Mouse (Mus musculus): ENCODE data around the gene Ap1g2. TPM values are rescaled to one million over a fixed set of nuclear protein-coding genes. Genes with fewer than 3 reads are reported as not detected.
A peak's percentile ranks its signal among the peaks of the same experiment; 100 is the strongest.

Gene Ap1g2
- polyA plus RNA-seq, 1 experiment: 112 TPM

DNA sequence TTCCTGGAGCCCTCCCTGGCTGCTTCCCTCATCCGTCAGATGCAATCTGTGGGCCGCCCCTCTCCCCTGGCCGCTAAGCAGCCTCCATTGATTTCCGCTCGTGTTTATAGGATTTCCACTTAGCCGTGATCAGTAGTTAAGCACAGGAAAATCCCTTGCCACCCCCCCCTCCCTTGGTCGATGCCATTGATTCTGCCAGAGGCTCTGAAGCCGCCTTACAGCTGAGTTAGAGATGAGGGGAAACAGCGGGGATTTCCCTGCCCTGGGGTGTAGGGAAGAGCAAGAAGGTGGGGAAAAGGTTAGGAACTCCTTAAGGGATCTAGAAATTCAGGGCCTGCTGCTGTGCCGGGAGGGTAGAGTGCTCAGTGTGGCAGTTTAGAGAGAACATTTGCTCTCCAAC is 8.7 kb downstream of the Ap1g2 start:
- WGBS: 80% methylated on average over 10 of the region's 10 CpGs
- Histone ChIP-seq H3K4me1 (ENCODE audit: control insufficient read depth, insufficient read depth, low read length) (peaks cover 4% of the 10 kb centered on the region), H3K27ac (ENCODE audit: control insufficient read depth, insufficient read depth, low read depth, low read length, poor library complexity) (no peak overlapping the region), H3K4me3 (replicated peaks; ENCODE audit: control insufficient read depth, low read depth, low read length) (no peak overlapping the region)
- TF ChIP-seq POLR2A (IDR thresholded peaks at IDR 0.05; ENCODE audit: borderline replicate concordance, control insufficient read depth, low read depth, low read length) (no peak), CTCF (IDR thresholded peaks at IDR 0.05; ENCODE audit: control insufficient read depth, insufficient read depth, low read length) (no peak)

DNA sequence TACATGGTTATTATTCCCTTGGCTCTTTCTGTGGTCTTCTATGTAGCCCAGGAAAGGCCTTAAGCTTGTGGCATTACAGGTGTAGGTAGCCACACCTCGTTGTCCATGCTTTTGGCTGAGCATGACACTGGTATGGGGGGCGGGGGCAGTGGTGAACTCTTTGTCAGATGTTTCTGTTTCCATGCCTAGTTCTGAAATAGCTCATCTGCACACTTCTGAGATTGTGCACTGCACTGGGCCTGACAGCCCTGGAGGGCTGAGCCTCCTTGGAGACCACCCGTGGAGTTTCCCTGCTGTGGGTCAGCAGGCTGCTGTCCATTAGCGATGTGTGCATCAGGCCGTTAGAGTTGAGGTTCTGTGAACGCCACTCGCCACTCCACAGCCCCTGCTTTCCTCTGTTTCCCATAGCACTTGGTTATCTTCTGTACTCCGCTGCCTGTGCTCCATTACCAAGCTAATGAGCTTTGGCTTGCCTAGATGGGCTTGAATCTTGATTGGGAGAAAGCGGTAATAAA is 9.8 kb downstream of the Ap1g2 start:
- Histone ChIP-seq H3K27ac (ENCODE audit: control insufficient read depth, insufficient read depth, low read depth, low read length, poor library complexity) (no peak overlapping the region), H3K4me1 (ENCODE audit: control insufficient read depth, insufficient read depth, low read length) (peaks cover 4% of the 10 kb centered on the region), H3K4me3 (replicated peaks; ENCODE audit: control insufficient read depth, low read depth, low read length) (no peak overlapping the region)
- 86% methylated on average over 9 of the region's 9 CpGs for WGBS
- TF ChIP-seq CTCF (IDR thresholded peaks at IDR 0.05; ENCODE audit: control insufficient read depth, insufficient read depth, low read length) (no peak), POLR2A (IDR thresholded peaks at IDR 0.05; ENCODE audit: borderline replicate concordance, control insufficient read depth, low read depth, low read length) (no peak)

DNA sequence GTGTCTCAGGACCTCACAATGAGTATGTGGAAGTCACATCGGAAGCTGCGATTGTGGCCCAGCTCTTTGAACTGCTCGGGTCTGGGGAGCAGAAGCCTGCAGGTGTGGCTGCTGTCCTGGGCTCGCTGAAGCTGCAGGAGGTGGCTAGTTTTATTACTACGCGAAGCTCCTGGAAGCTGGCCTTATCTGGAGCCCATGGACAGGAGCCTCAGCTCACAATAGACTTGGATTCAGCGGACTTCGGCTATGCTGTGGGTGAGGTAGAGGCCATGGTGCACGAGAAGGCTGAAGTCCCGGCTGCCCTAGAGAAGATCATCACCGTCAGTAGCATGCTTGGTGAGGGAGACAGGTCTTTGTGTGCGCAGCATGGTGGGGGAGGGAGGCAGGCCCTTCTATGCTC is 10.7 kb downstream of the Ap1g2 start:
- Histone ChIP-seq H3K4me3 (replicated peaks; ENCODE audit: control insufficient read depth, low read depth, low read length) (peak overlapping the region; percentile 78), H3K4me1 (ENCODE audit: control insufficient read depth, insufficient read depth, low read length) (peaks cover 4% of the 10 kb centered on the region), H3K27ac (ENCODE audit: control insufficient read depth, insufficient read depth, low read depth, low read length, poor library complexity) (no peak overlapping the region)
- 64% methylated on average over 12 of the region's 12 CpGs for WGBS
- TF ChIP-seq CTCF (IDR thresholded peaks at IDR 0.05; ENCODE audit: control insufficient read depth, insufficient read depth, low read length): no peak

DNA sequence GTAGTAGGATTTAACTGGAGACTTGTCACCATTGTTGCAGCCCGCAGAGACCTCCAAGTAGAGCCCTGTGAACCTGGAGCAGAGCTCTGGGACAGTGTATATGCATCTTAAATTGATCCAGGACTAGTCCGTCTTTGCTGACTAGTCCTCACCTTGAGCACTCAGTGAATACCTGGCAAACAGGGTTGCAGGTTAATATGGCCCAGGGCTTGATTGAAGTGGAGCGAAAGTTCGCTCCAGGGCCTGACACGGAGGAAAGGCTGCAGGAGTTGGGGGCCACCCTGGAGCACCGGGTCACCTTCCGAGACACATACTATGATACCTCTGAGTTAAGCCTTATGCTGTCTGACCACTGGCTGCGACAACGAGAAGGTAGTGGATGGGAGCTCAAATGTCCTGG is 11.1 kb downstream of the Ap1g2 start:
- peak overlapping the region; percentile 78 for H3K4me3 ChIP-seq (replicated peaks; ENCODE audit: control insufficient read depth, low read depth, low read length)
- WGBS: 55% methylated on average over 9 of the region's 9 CpGs
- peaks cover 4% of the 10 kb centered on the region for H3K4me1 ChIP-seq (ENCODE audit: control insufficient read depth, insufficient read depth, low read length)
- TF ChIP-seq CTCF (IDR thresholded peaks at IDR 0.05; ENCODE audit: control insufficient read depth, insufficient read depth, low read length) (no peak), POLR2A (IDR thresholded peaks at IDR 0.05; ENCODE audit: borderline replicate concordance, control insufficient read depth, low read depth, low read length) (no peak)
- no peak overlapping the region for H3K27ac ChIP-seq (ENCODE audit: control insufficient read depth, insufficient read depth, low read depth, low read length, poor library complexity)

DNA sequence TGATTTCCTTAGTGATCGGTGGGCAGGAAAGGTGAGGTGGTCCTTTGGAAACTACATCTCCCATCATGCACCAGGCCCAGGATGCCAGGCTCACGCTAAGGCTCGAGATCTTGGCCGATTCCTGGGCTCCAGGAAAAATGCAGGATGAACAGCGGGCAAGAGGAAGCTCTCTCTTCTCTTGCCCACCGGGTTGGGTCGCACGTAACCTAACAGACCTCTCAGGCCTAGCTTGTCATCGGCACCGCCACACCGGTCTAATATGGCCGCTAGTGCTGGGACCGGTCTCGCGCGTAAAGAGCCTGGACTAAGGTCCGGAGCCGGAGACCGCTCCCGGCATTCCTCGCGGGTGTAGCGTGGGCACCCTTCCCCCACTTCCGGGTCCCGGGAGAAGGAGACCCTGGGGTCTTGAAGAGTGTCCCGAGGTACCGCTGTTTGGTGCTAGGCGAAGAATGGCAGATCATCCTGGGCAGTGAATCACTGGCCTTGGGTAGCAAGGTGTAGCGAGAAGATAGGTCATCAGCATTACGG is 11.6 kb downstream of the Ap1g2 start, which contains the start of gene Thtpa:
TSS of gene Thtpa (plus strand) at position 81 of the 528 bp plus-strand sequence.
- Histone ChIP-seq H3K27ac (ENCODE audit: control insufficient read depth, insufficient read depth, low read depth, low read length, poor library complexity) (peak within 1 kb of the TSS; percentile 59), H3K4me1 (ENCODE audit: control insufficient read depth, insufficient read depth, low read length) (peaks cover 4% of the 10 kb centered on the region), H3K4me3 (replicated peaks; ENCODE audit: control insufficient read depth, low read depth, low read length) (peak within 1 kb of the TSS; percentile 78)
- no peak; the same call in 1 of the 2 replicates for TF ChIP-seq POLR2A (IDR thresholded peaks at IDR 0.05; ENCODE audit: borderline replicate concordance, control insufficient read depth, low read depth, low read length)
- under 1% methylated on average over 30 of the region's 30 CpGs for WGBS

DNA sequence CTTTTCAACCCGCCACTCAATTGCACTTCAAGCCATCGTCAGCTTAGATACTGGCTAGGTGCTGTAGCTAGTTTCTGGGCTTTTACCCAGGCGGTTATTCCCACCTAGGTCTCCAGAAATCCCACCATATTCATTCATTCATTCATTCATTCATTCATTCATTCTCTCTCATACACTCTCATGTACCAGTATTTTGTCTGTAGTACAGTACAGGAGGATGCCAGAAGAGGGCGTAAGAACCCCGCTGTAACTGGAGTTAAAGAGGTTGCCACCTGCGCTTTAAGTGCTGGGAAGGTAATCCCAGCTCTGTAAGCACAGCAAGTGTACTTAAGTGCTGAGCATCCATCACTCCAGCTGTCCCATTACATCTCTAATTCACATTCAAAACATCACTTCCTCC is 12.5 kb downstream of the Ap1g2 start:
- TF ChIP-seq CTCF (IDR thresholded peaks at IDR 0.05; ENCODE audit: control insufficient read depth, insufficient read depth, low read length): no peak
- no peak for TF ChIP-seq POLR2A (IDR thresholded peaks at IDR 0.05; ENCODE audit: borderline replicate concordance, control insufficient read depth, low read depth, low read length)
- peaks cover 4% of the 10 kb centered on the region for H3K4me1 ChIP-seq (ENCODE audit: control insufficient read depth, insufficient read depth, low read length)
- WGBS: 58% methylated on average over 6 of the region's 6 CpGs
- H3K4me3 ChIP-seq (replicated peaks; ENCODE audit: control insufficient read depth, low read depth, low read length): no peak overlapping the region
- no peak overlapping the region for H3K27ac ChIP-seq (ENCODE audit: control insufficient read depth, insufficient read depth, low read depth, low read length, poor library complexity)

DNA sequence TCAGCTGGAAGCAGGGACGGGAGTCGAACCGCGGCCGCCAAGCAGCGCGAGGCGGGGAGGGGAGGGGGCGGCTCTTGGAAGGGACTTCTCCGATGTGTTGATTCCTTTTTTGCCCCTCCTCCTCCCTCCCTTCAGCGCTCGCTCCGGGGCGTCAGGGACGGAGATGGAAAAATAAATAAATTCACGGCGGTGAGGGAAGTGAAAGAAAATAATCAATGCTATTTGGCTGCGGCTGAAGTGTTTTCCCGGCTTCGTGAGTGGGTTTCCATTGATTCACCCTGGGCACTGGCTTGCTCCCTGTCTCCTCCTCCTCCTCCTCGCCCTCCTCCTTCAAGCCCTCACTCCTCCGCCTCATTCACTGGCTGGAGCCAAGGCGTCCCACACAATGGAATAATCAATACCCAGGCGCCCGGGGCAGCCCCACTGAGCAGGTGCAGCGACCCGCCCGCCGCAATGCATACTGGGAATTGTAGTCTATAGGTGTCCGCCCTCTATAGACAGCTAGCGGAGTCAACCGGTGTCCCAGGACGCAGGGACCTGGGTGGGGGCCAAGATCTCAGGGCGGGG is 14.3 kb downstream of the Ap1g2 start, which contains the start of gene Zfhx2:
TSS of gene Zfhx2 (minus strand) at position 314 of the 567 bp plus-strand sequence.
- WGBS: under 1% methylated on average over 34 of the region's 34 CpGs

DNA sequence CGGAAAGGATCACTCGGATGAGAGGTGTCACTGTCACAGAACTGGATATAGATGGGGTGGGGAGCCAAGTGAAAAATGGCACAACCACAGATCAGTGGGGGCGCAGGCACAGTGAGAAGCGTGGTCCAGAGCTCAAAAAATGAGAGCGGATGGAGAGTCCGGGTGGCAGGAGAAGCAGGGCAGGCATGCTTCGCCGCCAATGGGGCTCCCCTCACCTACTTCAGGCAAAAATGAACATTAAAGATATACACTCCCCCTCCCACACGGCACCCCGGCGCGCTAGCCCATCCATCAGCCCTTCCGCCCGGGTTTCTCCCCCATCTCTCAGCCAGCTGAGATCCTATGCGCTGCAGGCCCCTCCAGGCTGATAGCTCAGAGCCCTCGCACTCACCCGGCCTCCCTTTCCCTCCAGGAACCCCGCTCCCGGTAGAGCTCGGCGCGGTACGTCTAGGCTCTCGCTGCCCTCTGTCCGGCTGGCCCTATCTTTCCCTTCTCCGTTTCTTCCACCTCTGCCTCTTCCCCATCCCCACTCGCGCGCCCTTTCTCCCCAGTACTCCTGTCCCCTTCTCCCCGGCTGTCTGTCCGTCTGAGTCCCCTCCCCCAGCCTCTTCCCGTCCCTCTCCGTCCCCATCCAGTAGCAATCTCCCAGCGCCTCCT is 15.1 kb downstream of the Ap1g2 start:
- peak overlapping the region; percentile 86 for H3K4me3 ChIP-seq (replicated peaks; ENCODE audit: control insufficient read depth, low read depth, low read length)
- WGBS: 17% methylated on average over 34 of the region's 34 CpGs
- H3K27ac ChIP-seq (ENCODE audit: control insufficient read depth, insufficient read depth, low read depth, low read length, poor library complexity): no peak overlapping the region
- H3K4me1 ChIP-seq (ENCODE audit: control insufficient read depth, insufficient read depth, low read length): peaks cover 4% of the 10 kb centered on the region
- TF ChIP-seq POLR2A (IDR thresholded peaks at IDR 0.05; ENCODE audit: borderline replicate concordance, control insufficient read depth, low read depth, low read length) (no peak), CTCF (IDR thresholded peaks at IDR 0.05; ENCODE audit: control insufficient read depth, insufficient read depth, low read length) (no peak)

More for the DNA sequence above, 14.3 kb downstream of the Ap1g2 start, which contains the start of gene Zfhx2:
- H3K4me3 ChIP-seq (replicated peaks; ENCODE audit: control insufficient read depth, low read depth, low read length): peak within 1 kb of the TSS; percentile 86
- H3K4me1 ChIP-seq (ENCODE audit: control insufficient read depth, insufficient read depth, low read length): peaks cover 4% of the 10 kb centered on the region
- no peak for TF ChIP-seq CTCF (IDR thresholded peaks at IDR 0.05; ENCODE audit: control insufficient read depth, insufficient read depth, low read length)
- peak; percentile 35; the same call in 1 of the 2 replicates for TF ChIP-seq POLR2A (IDR thresholded peaks at IDR 0.05; ENCODE audit: borderline replicate concordance, control insufficient read depth, low read depth, low read length)
- no peak within 1 kb of the TSS for H3K27ac ChIP-seq (ENCODE audit: control insufficient read depth, insufficient read depth, low read depth, low read length, poor library complexity)

Measured in bone marrow, adult 2 months (tissue).